Mouse (Mus musculus) thymus, adult 2 months (tissue): Measurements from ENCODE around the gene Pbx1.

Experiments used
- CTCF ChIP-seq: fragments of 200-500 bp; IDR thresholded peaks from 2 replicates; pipeline ENCODE4 v1.5.1; 2012; ENCODE audit warnings: mild to moderate bottlenecking, control low read depth, low read length, moderate library complexity, borderline replicate concordance; ENCODE audit not compliant: control insufficient read depth, poor library complexity, insufficient read depth; ENCODE audit errors: extremely low read depth
- POLR2A ChIP-seq: fragments of 200-500 bp; IDR thresholded peaks from 2 replicates; pipeline ENCODE4 v1.6.1; 2012; ENCODE audit warnings: mild to moderate bottlenecking, low read length, control low read depth, moderate library complexity; ENCODE audit not compliant: control insufficient read depth, poor library complexity, insufficient read depth; ENCODE audit errors: extremely low read depth

- TF ChIP-seq CTCF (no peak), POLR2A (no peak)
Measured at GRCm38 (mm10) chr1:168240846-168241245, 191.2 kb downstream of the Pbx1 start.
